Mouse (Mus musculus): ENCODE measurements at regions not wholly inside any gene's neighbourhood (a gene's known extent, or its start where the extent isn't known, plus 50 kb on each side); places are given as distances from the start of the nearest gene placed in this dataset.

GRCm38 (mm10) chr4:95439834-95440233, 117.5 kb upstream of the Fggy start:
- H3K9ac ChIP-seq (replicated peaks; ENCODE audit: low read length): no peak overlapping the region
- no peak overlapping the region for H3K4me3 ChIP-seq (ENCODE audit: low read length)
- H3K9me3 ChIP-seq (ENCODE audit: low read length): no peaks in the 10 kb centered on the region
- H3K4me2 ChIP-seq (replicated peaks; ENCODE audit: low read depth, low read length): no peak overlapping the region
- ATAC-seq (ENCODE audit: low FRiP score, low TSS enrichment): no peak
- WGBS: 47% methylated on average over 1 of the region's 1 CpGs
- no peaks in the 10 kb centered on the region for H3K36me3 ChIP-seq (ENCODE audit: insufficient read depth, low read length)
- no peak overlapping the region for H3K27ac ChIP-seq (ENCODE audit: low read length)
- H3K27me3 ChIP-seq (ENCODE audit: insufficient read depth, low read length): no peaks in the 10 kb centered on the region
- H3K4me1 ChIP-seq (ENCODE audit: insufficient read depth, low read length): peaks cover 9% of the 10 kb centered on the region; the same call in 1 of the 2 replicates

DNA sequence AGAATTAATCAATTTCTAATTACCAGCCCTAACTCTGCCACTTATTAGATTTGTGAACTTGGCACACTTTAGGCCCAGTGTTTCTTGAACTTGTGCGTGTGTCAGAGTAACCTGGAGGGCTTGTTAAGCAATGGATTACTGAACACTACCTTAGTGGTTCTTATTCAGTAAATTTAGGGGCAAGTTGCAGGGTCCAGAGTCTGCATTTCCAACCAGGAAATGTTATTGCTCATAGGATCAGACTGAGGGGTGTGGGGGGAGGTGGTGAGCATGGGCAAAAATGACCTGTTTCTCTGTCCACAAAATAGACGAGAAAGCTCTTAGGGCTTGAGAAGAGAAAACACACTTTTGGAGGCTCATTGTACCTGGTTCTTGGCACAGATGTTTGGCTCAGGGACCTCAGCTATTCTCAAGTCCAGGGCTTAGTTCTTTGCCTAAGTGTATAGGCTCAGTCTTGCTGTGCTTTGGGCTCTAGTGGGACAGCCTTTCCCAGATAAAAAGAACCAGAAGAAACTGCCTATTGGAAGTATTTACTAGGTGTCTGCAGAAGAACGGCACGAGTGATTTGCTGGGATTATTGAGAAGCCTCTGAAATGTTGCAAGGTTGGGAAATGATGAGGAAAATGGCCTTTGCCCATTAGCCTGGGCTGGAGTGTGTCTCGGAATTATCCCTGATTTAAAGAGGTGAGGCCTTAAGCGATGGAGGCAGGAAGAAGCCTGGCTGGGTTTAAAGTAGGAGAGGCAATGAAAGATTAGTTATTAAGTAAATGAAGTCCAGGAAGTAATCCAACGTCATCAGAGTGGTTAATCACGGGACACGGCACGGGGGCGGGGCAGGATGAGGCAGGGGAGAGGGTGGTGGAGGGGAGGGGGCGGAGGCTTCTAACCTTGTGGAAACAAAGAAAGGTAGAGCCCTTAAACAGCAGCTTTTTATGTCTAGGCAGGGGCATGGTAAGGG, 113.2 kb upstream of the Fggy start:
- Histone ChIP-seq H3K27ac (ENCODE audit: low read length) (peak overlapping the region; percentile 88), H3K9ac (replicated peaks; ENCODE audit: low read length) (no peak overlapping the region), H3K4me1 (ENCODE audit: insufficient read depth, low read length) (peaks cover 11% of the 10 kb centered on the region; the same call in 1 of the 2 replicates), H3K4me3 (ENCODE audit: low read length) (no peak overlapping the region), H3K4me2 (replicated peaks; ENCODE audit: low read depth, low read length) (no peak overlapping the region), H3K27me3 (ENCODE audit: insufficient read depth, low read length) (no peaks in the 10 kb centered on the region), H3K9me3 (ENCODE audit: low read length) (0 out of 2 replicates have a peak, but pooled peaks cover 4% of the 10 kb centered on the region), H3K36me3 (ENCODE audit: insufficient read depth, low read length) (no peaks in the 10 kb centered on the region)
- peak; percentile 92 for ATAC-seq (ENCODE audit: low FRiP score, low TSS enrichment)
- 33% methylated on average over 12 of the region's 12 CpGs for WGBS

DNA sequence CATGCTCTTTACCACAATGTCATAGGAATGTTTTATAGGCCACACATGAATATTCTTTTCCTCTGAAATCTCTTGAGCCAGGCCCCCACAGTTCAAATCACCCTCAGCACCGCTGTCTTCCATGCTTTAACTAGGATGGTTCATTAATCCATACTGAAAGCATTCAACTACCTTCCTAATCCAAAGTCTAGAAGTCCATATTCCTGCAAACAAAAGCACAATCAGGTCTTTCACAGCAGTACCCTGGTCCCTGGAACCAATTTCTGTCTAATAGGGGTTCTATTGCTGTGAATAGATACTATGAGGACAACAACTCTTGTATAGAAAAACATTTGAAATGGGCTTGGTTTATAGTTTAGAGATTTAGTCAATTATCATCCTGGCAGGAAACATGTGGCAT, 107.0 kb upstream of the Fggy start:
- no peak overlapping the region for H3K27ac ChIP-seq (ENCODE audit: low read length)
- H3K9me3 ChIP-seq (ENCODE audit: low read length): 0 out of 2 replicates have a peak, but pooled peaks cover 4% of the 10 kb centered on the region
- H3K9ac ChIP-seq (replicated peaks; ENCODE audit: low read length): no peak overlapping the region
- H3K4me3 ChIP-seq (ENCODE audit: low read length): no peak overlapping the region
- 73% methylated on average over 1 of the region's 1 CpGs for WGBS
- H3K27me3 ChIP-seq (ENCODE audit: insufficient read depth, low read length): no peaks in the 10 kb centered on the region
- H3K36me3 ChIP-seq (ENCODE audit: insufficient read depth, low read length): no peaks in the 10 kb centered on the region
- no peak for ATAC-seq (ENCODE audit: low FRiP score, low TSS enrichment)
- H3K4me1 ChIP-seq (ENCODE audit: insufficient read depth, low read length): 0 out of 2 replicates have a peak, but pooled peaks cover 2% of the 10 kb centered on the region
- H3K4me2 ChIP-seq (replicated peaks; ENCODE audit: low read depth, low read length): no peak overlapping the region

GRCm38 (mm10) chr4:95451831-95452230, 105.5 kb upstream of the Fggy start:
- Histone ChIP-seq H3K4me1 (ENCODE audit: insufficient read depth, low read length) (no peaks in the 10 kb centered on the region), H3K4me3 (ENCODE audit: low read length) (no peak overlapping the region), H3K27ac (ENCODE audit: low read length) (peak overlapping the region; percentile 60), H3K9ac (replicated peaks; ENCODE audit: low read length) (no peak overlapping the region), H3K36me3 (ENCODE audit: insufficient read depth, low read length) (no peaks in the 10 kb centered on the region), H3K27me3 (ENCODE audit: insufficient read depth, low read length) (no peaks in the 10 kb centered on the region), H3K4me2 (replicated peaks; ENCODE audit: low read depth, low read length) (no peak overlapping the region), H3K9me3 (ENCODE audit: low read length) (0 out of 2 replicates have a peak, but pooled peaks cover 4% of the 10 kb centered on the region)
- ATAC-seq (ENCODE audit: low FRiP score, low TSS enrichment): peak; percentile 49; the same call in 1 of the 2 replicates
- WGBS: 65% methylated on average over 3 of the region's 3 CpGs

- Histone ChIP-seq H3K4me3 (ENCODE audit: low read length) (no peak overlapping the region), H3K27ac (ENCODE audit: low read length) (no peak overlapping the region), H3K27me3 (ENCODE audit: insufficient read depth, low read length) (no peaks in the 10 kb centered on the region), H3K4me2 (replicated peaks; ENCODE audit: low read depth, low read length) (no peak overlapping the region), H3K9me3 (ENCODE audit: low read length) (no peaks in the 10 kb centered on the region), H3K4me1 (ENCODE audit: insufficient read depth, low read length) (no peaks in the 10 kb centered on the region), H3K36me3 (ENCODE audit: insufficient read depth, low read length) (no peaks in the 10 kb centered on the region), H3K9ac (replicated peaks; ENCODE audit: low read length) (no peak overlapping the region)
- no peak for ATAC-seq (ENCODE audit: low FRiP score, low TSS enrichment)
- 72% methylated on average over 1 of the region's 1 CpGs for WGBS
Measured at GRCm38 (mm10) chr4:95456318-95456717, 101.0 kb upstream of the Fggy start.

DNA sequence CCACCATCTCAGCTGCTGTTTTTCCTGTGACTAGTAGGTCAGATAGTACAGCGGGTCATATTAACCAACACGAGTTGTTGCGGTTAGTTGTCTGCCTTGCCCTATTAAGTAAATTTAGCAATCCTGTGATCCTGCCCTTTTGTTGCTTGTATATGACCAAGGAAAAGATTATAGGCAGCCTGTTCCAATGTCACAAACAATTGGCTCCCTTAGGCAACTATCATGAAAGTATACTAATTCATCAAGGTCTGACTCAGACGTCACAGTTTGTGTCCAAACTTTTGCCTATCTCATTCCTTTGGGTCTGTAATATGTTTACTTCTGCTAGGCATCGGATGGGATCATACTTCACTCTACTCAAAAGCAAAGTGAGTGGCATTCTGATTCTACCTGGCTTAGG, 100.4 kb upstream of the Fggy start:
- WGBS: 85% methylated on average over 5 of the region's 5 CpGs
- Histone ChIP-seq H3K9ac (replicated peaks; ENCODE audit: low read length) (no peak overlapping the region), H3K4me3 (ENCODE audit: low read length) (no peak overlapping the region), H3K27me3 (ENCODE audit: insufficient read depth, low read length) (no peaks in the 10 kb centered on the region), H3K27ac (ENCODE audit: low read length) (no peak overlapping the region), H3K4me1 (ENCODE audit: insufficient read depth, low read length) (no peaks in the 10 kb centered on the region), H3K4me2 (replicated peaks; ENCODE audit: low read depth, low read length) (no peak overlapping the region), H3K36me3 (ENCODE audit: insufficient read depth, low read length) (no peaks in the 10 kb centered on the region), H3K9me3 (ENCODE audit: low read length) (no peaks in the 10 kb centered on the region)
- no peak for ATAC-seq (ENCODE audit: low FRiP score, low TSS enrichment)

- H3K4me3 ChIP-seq (ENCODE audit: low read length): no peak overlapping the region
- H3K36me3 ChIP-seq (ENCODE audit: insufficient read depth, low read length): no peaks in the 10 kb centered on the region
- 79% methylated on average over 3 of the region's 3 CpGs for WGBS
- no peak overlapping the region for H3K27ac ChIP-seq (ENCODE audit: low read length)
- H3K4me2 ChIP-seq (replicated peaks; ENCODE audit: low read depth, low read length): no peak overlapping the region
- no peak overlapping the region for H3K9ac ChIP-seq (replicated peaks; ENCODE audit: low read length)
- H3K4me1 ChIP-seq (ENCODE audit: insufficient read depth, low read length): no peaks in the 10 kb centered on the region
- no peak for ATAC-seq (ENCODE audit: low FRiP score, low TSS enrichment)
- H3K9me3 ChIP-seq (ENCODE audit: low read length): no peaks in the 10 kb centered on the region
- H3K27me3 ChIP-seq (ENCODE audit: insufficient read depth, low read length): no peaks in the 10 kb centered on the region
Measured at GRCm38 (mm10) chr4:95462476-95462875, 94.8 kb upstream of the Fggy start.

DNA sequence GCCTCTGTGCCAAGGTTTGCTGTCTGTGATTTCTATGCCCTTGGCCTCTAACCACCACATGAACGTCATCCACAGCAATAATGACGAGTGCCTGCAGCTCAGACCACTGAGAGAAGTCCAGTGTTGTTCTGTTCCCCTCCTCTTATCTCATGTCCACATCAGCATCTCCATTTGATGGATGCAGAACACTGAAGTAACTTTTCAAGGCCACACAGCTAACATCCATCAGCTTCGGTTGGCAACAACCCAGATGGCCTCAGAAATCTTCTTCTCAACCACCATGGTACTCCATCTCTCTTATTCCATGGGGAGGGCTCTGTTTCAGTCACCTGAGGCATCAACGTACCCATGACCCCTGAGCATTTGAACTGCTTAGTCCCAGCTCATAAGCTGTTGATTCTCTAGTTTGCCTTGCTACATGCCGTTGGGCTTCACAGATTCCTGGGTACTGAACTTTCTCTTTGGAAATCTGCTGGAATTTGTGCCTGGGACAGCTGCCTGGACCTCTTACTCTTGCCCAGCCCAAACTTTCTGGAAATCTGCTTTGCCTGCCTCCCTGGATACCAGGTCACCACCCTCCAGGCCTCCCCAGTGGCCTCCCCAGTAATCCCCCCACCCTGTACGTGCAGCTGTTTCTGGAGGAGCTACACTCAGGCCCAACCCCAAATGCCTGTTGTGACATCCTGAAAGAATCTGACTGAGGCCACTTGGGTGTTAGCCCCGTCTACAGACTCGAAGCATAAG, 94.1 kb upstream of the Fggy start:
- ATAC-seq (ENCODE audit: low FRiP score, low TSS enrichment): no peak
- Histone ChIP-seq H3K9me3 (ENCODE audit: low read length) (no peaks in the 10 kb centered on the region), H3K36me3 (ENCODE audit: insufficient read depth, low read length) (no peaks in the 10 kb centered on the region), H3K27ac (ENCODE audit: low read length) (no peak overlapping the region), H3K4me3 (ENCODE audit: low read length) (no peak overlapping the region), H3K27me3 (ENCODE audit: insufficient read depth, low read length) (no peaks in the 10 kb centered on the region), H3K4me2 (replicated peaks; ENCODE audit: low read depth, low read length) (no peak overlapping the region), H3K4me1 (ENCODE audit: insufficient read depth, low read length) (no peaks in the 10 kb centered on the region), H3K9ac (replicated peaks; ENCODE audit: low read length) (no peak overlapping the region)
- 69% methylated on average over 8 of the region's 8 CpGs for WGBS

- no peak for ATAC-seq (ENCODE audit: low FRiP score, low TSS enrichment)
- H3K27ac ChIP-seq (ENCODE audit: low read length): no peak overlapping the region
- H3K4me3 ChIP-seq (ENCODE audit: low read length): no peak overlapping the region
- no peaks in the 10 kb centered on the region for H3K27me3 ChIP-seq (ENCODE audit: insufficient read depth, low read length)
- 47% methylated on average over 2 of the region's 2 CpGs for WGBS
- no peak overlapping the region for H3K4me2 ChIP-seq (replicated peaks; ENCODE audit: low read depth, low read length)
- H3K36me3 ChIP-seq (ENCODE audit: insufficient read depth, low read length): no peaks in the 10 kb centered on the region
- no peak overlapping the region for H3K9ac ChIP-seq (replicated peaks; ENCODE audit: low read length)
- no peaks in the 10 kb centered on the region; the same call in 1 of the 2 replicates for H3K9me3 ChIP-seq (ENCODE audit: low read length)
- H3K4me1 ChIP-seq (ENCODE audit: insufficient read depth, low read length): no peaks in the 10 kb centered on the region
Measured at GRCm38 (mm10) chr4:95466647-95467046, 90.7 kb upstream of the Fggy start.

All from kidney, embryonic 16.5 days (tissue).